Mouse (Mus musculus) embryonic facial prominence, embryonic 15.5 days (tissue): ENCODE results near the gene Bicral. TPM values are rescaled to one million over a fixed set of nuclear protein-coding genes. Genes with fewer than 3 reads are reported as not detected.

Experiments used
- ATAC-seq: fragments of 200-750 bp; cut with Nextera tagmentation; 2 replicates; pipeline ENCODE4 v1.8.0; 2017; ENCODE audit warnings: low read depth, moderate TSS enrichment; ENCODE audit not compliant: insufficient number of reproducible peaks, low FRiP score, low TSS enrichment
- H3K27ac ChIP-seq: fragments of 300-500 bp; sonication (generic); replicated peaks from 2 replicates; pipeline ENCODE4 v1.5.1; 2015; ENCODE audit warnings: mild to moderate bottlenecking, inconsistent platforms
- H3K27me3 ChIP-seq: fragments of 300-500 bp; sonication (generic); 2 replicates; pipeline ENCODE4 v1.6.1; 2015; ENCODE audit warnings: inconsistent platforms
- H3K36me3 ChIP-seq: fragments of 300-500 bp; sonication (generic); 2 replicates; pipeline ENCODE4 v1.6.1; 2015; ENCODE audit warnings: mild to moderate bottlenecking, inconsistent platforms
- H3K4me1 ChIP-seq: fragments of 300-500 bp; sonication (generic); 2 replicates; pipeline ENCODE4 v1.6.1; 2015; ENCODE audit warnings: inconsistent platforms
- H3K4me2 ChIP-seq: fragments of 300-500 bp; sonication (generic); replicated peaks from 2 replicates; pipeline ENCODE4 v1.6.1; 2015; ENCODE audit warnings: mild to moderate bottlenecking, inconsistent platforms
- H3K4me3 ChIP-seq: fragments of 300-500 bp; sonication (generic); replicated peaks from 2 replicates; pipeline ENCODE4 v1.5.1; 2015; ENCODE audit warnings: mild to moderate bottlenecking, inconsistent platforms
- H3K9ac ChIP-seq: fragments of 300-500 bp; sonication (generic); 2 replicates; pipeline ENCODE4 v1.6.1; 2015; ENCODE audit warnings: inconsistent platforms
- H3K9me3 ChIP-seq: fragments of 300-500 bp; sonication (generic); replicated peaks from 2 replicates; pipeline ENCODE4 v1.6.1; 2016; ENCODE audit warnings: inconsistent platforms
- WGBS: fragments of 180-500 bp; shearing (Covaris S2); methylation state at CpG from one replicate; pipeline ENCODE4 v1.1.7; 2015; 5-methylcytosine and 5-hydroxymethylcytosine counted together
- polyA plus RNA-seq: library from polyadenylated mRNA; unstranded; fragments of >200 nt; fragmentation: Nextera tagmentation; extraction: Ambion mirVana; gene quantifications from 2 replicates; pipeline ENCODE4 v1.2.1, GENCODE M21; 2015

Bicral gene
- polyA plus RNA-seq, 1 experiment from 2014 or later, result 4.5 TPM

DNA sequence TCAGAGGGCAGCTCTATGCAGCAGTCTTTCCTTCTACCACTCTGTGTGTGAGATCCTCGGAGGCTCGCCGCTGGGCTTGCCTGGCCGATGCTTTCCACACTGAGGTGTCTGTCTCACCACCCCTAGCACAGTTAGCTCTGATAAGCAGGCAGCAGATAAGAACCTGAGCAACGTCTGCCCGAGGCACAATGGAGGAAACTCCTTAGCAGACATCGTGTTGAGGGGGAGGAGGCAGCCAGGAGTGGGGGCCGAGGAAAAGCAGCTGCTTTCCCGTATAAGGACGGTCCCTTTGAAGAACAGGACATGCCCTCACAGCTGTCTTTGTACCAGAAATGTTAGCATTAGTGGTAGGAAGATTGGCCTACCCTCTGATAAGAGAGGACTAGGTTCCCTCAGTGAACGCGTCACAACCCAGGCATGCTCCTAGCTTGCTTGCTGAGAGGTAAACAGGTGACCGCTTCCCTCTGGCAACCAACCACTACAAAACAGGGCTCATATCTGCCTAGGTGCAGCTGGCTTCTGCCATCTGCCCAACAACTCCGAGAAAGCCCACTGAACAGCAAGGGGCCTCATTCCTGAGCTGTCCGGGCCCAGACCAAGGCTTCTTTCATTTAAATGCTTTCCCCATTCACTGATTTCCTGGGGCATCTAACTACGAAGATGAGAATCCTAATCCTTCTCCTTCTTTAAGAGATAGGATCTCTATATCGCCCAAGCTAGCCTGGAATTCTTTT lies 27.8 kb upstream of the Bicral start:
- Histone ChIP-seq H3K4me2 (no peak overlapping the region), H3K4me3 (no peak overlapping the region), H3K4me1 (peaks cover 18% of the 10 kb centered on the region; the same call in 1 of the 2 replicates), H3K9me3 (no peaks in the 10 kb centered on the region), H3K36me3 (no peaks in the 10 kb centered on the region), H3K27ac (0 out of 2 replicates have a peak overlapping the region, but pooled peaks have one; percentile 4), H3K27me3 (no peaks in the 10 kb centered on the region), H3K9ac (no peak overlapping the region)
- 48% methylated on average over 17 of the region's 17 CpGs for WGBS
- ATAC-seq, result no peak

DNA sequence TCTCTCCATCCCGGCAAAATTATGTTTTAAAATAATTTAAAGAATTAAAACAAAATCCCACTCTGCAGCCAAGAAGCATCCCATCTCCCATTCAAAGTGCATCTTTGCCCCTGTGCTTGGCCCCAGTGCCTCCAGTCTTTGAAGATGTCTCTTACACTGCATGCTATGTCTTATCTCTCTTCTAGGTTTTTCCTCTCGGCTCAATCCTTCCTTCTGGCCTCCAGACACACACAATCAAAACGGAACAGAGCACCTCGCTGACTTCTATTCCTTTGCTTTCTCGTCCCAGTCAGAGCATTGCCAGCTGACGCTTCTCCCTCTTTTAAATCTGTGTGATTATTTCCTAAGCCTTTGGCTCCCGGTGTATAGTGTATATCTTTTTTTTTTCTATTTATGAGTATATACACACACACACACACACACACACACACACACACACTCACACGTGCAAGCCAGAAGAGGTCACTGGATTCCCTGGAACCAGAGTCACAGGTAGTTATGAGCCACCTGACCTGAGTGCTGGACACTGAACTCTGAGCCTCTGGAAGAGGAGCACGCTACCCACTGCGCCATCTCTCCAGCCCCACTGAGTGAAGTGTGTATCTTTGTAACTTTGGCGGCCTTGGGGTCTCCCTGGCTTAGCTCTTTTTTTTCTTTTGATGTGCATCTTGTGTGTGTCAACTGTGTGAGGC lies 27.1 kb upstream of the Bicral start:
- H3K9ac ChIP-seq, result no peak overlapping the region
- no peaks in the 10 kb centered on the region for H3K9me3 ChIP-seq
- H3K4me2 ChIP-seq, result no peak overlapping the region
- ATAC-seq, result no peak
- WGBS, result 75% methylated on average over 11 of the region's 11 CpGs
- H3K4me1 ChIP-seq, result peaks cover 18% of the 10 kb centered on the region; the same call in 1 of the 2 replicates
- no peaks in the 10 kb centered on the region for H3K36me3 ChIP-seq
- H3K4me3 ChIP-seq, result no peak overlapping the region
- H3K27me3 ChIP-seq, result no peaks in the 10 kb centered on the region
- no peak overlapping the region for H3K27ac ChIP-seq

DNA sequence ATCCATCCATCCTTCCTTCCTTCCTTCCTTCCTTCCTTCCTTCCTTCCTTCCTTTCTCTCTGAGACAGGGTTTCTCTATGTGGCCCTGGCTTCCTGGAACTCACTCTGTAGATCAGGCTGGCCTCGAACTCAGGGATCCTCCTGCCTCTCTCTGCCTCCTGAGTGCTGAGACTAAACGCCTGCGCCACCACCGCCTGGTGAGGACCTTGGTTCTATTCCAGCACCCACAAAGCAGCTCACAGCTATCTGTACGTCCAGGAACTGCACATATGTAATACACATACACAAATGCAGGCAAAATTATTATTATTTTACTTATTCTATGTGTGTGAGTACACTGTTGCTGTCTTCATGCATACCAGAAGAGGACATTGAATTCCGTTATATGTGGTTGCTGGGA lies 26.5 kb upstream of the Bicral start:
- 86% methylated on average over 6 of the region's 6 CpGs for WGBS
- Histone ChIP-seq H3K36me3 (no peaks in the 10 kb centered on the region), H3K4me2 (no peak overlapping the region), H3K27me3 (no peaks in the 10 kb centered on the region), H3K9me3 (no peaks in the 10 kb centered on the region), H3K9ac (no peak overlapping the region), H3K4me1 (peaks cover 23% of the 10 kb centered on the region), H3K27ac (no peak overlapping the region), H3K4me3 (no peak overlapping the region)
- ATAC-seq, result no peak

DNA sequence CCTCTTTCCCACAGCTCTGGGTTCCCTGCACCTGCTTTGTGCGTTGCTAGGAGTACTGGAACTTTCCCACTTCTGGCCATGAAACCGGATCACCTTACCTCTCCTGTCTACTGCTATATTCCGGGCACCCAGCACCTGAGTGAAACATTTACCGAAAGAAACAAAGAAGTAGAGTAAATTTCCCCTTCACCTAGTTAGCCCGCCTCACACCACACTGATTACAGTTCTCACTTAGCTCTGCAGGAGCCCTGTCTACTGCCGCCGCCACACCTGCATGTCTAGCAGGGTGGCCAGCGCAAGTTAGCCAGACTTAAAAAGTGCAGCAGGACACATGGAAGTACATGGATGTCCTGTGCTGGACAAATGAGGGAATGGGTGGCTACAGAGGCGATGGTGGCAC lies 24.8 kb upstream of the Bicral start:
- Histone ChIP-seq H3K9ac (no peak overlapping the region), H3K9me3 (no peaks in the 10 kb centered on the region), H3K4me2 (no peak overlapping the region), H3K4me3 (no peak overlapping the region), H3K27ac (no peak overlapping the region), H3K4me1 (peaks cover 18% of the 10 kb centered on the region), H3K27me3 (no peaks in the 10 kb centered on the region), H3K36me3 (no peaks in the 10 kb centered on the region)
- 84% methylated on average over 9 of the region's 9 CpGs for WGBS
- no peak for ATAC-seq

DNA sequence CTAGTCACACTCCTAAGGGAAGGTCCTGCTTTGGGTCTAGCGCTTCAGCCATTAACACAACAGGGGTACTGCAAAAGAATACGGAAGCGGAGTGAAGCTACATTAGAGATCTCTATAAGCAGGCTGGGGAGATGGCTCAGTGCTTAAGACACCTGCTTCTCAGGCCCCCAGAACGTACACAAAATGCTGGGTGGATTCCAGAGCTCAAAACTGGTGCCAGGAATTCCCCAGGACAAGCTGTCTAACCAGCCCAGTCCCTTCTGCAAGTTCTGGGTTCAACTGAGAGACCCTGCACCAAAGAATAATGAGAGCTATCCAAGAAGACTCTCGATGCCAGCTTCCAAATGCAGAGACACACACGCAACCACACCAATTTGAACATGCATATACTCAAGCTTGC lies 23.4 kb upstream of the Bicral start:
- Histone ChIP-seq H3K4me2 (no peak overlapping the region), H3K27me3 (no peaks in the 10 kb centered on the region), H3K4me1 (peaks cover 25% of the 10 kb centered on the region), H3K9me3 (no peaks in the 10 kb centered on the region), H3K9ac (no peak overlapping the region), H3K4me3 (no peak overlapping the region), H3K36me3 (no peaks in the 10 kb centered on the region), H3K27ac (no peak overlapping the region)
- ATAC-seq, result no peak
- WGBS, result 84% methylated on average over 6 of the region's 6 CpGs

DNA sequence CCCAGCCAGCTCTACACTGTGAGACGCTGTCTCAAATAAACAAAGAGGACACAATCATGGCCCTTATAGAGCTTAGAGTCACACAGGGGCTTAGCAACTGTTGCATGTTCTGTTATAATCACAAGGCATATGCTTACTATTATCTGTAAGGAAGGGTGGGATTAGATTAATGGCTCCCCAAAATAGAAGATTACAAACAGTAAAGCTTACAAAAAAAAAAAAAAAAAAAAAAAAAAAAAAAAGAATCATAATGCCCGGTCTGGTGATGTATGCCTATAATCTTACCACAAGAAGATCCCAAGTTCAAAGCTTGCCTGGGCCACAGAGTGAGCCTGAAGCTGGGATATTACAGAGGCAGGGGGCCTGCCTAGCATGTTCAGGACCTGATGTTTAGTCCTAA lies 22.0 kb upstream of the Bicral start:
- H3K4me3 ChIP-seq, result no peak overlapping the region
- no peak for ATAC-seq
- H3K9me3 ChIP-seq, result no peaks in the 10 kb centered on the region
- no peaks in the 10 kb centered on the region for H3K36me3 ChIP-seq
- H3K4me2 ChIP-seq, result no peak overlapping the region
- 62% methylated on average over 2 of the region's 2 CpGs for WGBS
- H3K27me3 ChIP-seq, result no peaks in the 10 kb centered on the region
- H3K4me1 ChIP-seq, result peaks cover 19% of the 10 kb centered on the region
- H3K9ac ChIP-seq, result no peak overlapping the region
- peak overlapping the region; percentile 34; the same call in 1 of the 2 replicates for H3K27ac ChIP-seq

DNA sequence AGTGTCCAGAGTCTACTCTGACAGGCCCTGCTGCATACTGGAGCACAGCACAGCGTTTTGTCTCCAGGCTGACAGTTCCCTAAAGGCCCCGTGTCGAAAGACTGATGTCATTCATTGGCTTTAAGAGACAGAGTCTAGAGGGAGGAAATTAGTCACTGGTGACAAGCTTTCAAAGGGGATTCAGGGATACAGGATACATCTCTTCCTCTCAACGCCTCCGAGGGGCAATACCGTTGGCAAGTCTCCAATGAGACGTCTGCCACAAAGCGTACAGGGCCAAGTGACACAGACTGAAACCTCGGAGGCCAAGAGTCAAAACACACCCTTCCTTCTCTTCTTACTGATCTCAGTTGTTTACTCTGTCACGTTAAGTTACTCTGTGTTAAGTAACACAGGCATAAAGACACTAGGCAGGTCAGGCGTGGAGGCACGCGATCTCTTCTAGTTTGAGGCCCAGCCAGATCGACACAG lies 21.6 kb upstream of the Bicral start:
- Histone ChIP-seq H3K4me2 (no peak overlapping the region), H3K9me3 (no peaks in the 10 kb centered on the region), H3K4me3 (no peak overlapping the region), H3K4me1 (peaks cover 19% of the 10 kb centered on the region), H3K9ac (no peak overlapping the region), H3K27ac (peak overlapping the region; percentile 34), H3K27me3 (no peaks in the 10 kb centered on the region), H3K36me3 (no peaks in the 10 kb centered on the region)
- 27% methylated on average over 14 of the region's 14 CpGs for WGBS
- peak; percentile 29; the same call in 1 of the 2 replicates for ATAC-seq

DNA sequence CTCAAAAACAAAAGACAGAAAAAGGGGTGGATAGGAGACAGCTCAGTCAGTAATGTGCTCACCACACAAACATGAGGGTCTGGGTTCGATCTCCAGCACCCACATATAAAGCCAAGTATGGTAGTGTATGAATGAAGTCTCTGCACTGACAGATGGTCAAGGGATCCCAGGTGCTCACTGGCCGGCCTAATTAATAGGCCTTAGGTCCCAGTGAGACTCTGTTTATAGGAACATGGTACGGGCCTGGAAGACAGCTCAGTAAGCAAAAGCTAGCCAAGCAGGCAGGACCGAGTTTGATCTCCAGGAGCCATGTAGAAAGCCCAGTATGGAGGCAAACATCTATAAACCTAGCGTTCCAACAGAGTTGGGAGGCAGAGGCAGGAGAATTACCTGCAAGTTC lies 18.8 kb upstream of the Bicral start:
- Histone ChIP-seq H3K9me3 (no peaks in the 10 kb centered on the region), H3K27me3 (no peaks in the 10 kb centered on the region)
- WGBS, result 87% methylated on average over 5 of the region's 5 CpGs

DNA sequence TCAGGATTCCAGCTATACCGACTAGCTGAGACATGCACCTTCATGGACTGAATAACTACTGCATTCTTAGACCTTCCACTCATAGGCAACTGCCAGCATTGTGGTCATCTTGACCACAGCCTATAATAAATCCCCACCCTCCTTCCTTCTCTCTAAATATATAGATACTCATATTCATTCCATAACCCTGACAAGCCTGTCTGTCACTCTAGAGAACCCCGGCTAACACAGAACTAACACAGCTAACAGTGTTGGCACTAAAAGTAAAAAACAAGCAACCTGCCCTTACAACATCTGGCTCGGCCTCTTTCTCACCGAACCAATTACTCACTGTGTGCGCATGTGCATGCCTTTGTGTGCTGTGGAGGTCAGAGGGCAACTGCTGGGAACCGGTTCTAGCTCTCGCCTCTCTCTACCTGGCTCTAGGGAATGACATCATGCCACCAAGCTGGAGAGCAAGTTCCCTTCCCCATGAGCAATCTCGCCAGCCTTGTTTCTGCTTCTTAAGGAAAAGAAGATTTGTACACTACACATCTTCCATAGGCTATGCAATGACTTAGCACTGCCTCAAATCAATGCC lies 18.2 kb upstream of the Bicral start:
- WGBS, result 39% methylated on average over 8 of the region's 8 CpGs
- Histone ChIP-seq H3K4me3 (no peak overlapping the region), H3K27ac (peak overlapping the region; percentile 45; the same call in 1 of the 2 replicates), H3K27me3 (no peaks in the 10 kb centered on the region), H3K4me1 (peaks cover 26% of the 10 kb centered on the region), H3K9me3 (no peaks in the 10 kb centered on the region), H3K4me2 (no peak overlapping the region), H3K36me3 (no peaks in the 10 kb centered on the region), H3K9ac (no peak overlapping the region)
- ATAC-seq, result no peak

More for the DNA sequence above, 18.8 kb upstream of the Bicral start:
- no peak overlapping the region for H3K9ac ChIP-seq
- peaks cover 26% of the 10 kb centered on the region for H3K4me1 ChIP-seq
- peak overlapping the region; percentile 45; the same call in 1 of the 2 replicates for H3K27ac ChIP-seq
- H3K36me3 ChIP-seq, result no peaks in the 10 kb centered on the region
- H3K4me2 ChIP-seq, result no peak overlapping the region
- no peak overlapping the region for H3K4me3 ChIP-seq
- ATAC-seq, result no peak

DNA sequence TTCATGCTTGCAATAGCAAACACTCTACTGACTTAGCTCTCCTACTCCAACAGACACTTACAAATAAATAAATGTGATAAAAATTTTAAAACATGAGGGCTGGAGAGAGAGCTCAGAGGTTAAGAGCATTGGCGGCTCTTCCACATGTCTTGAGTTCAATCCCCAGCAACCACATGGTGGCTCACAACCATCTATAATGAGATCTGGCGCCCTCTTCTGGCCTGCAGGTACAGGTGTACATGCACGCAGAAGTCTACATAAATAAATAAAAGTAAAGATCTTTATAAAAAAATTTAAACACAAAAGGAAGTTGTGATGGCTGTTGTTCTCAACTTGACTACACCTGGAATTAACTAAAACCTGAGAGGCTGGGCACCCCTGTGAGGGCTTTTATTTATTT lies 17.3 kb upstream of the Bicral start:
- ATAC-seq, result no peak
- H3K27ac ChIP-seq, result no peak overlapping the region
- no peak overlapping the region for H3K4me2 ChIP-seq
- H3K4me3 ChIP-seq, result no peak overlapping the region
- H3K4me1 ChIP-seq, result peaks cover 26% of the 10 kb centered on the region
- no peaks in the 10 kb centered on the region for H3K9me3 ChIP-seq
- no peaks in the 10 kb centered on the region for H3K36me3 ChIP-seq
- 74% methylated on average over 3 of the region's 3 CpGs for whole genome bisulfite sequencing
- H3K27me3 ChIP-seq, result no peaks in the 10 kb centered on the region
- no peak overlapping the region for H3K9ac ChIP-seq

DNA sequence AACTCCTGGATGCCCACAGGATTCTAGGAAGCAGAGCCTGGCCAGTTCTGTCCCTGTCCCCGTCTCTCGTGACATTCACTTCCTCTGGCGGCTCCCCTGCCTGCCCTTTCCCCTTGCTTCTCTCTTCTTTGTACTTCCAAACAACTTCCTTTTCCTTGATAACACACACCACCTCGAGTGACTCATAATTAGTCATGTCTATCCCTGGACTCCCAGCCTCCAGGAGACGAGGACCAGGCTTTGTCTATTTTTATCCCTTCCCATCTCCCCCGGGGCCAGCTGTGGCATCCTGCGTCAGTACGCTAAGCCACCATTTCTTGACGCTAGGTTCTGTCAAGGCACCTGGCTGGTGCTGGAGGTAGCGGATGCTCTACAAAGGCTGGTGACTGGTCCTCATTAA lies 15.9 kb upstream of the Bicral start:
- 0 out of 2 replicates have a peak, but pooled peaks have one; percentile 39 for ATAC-seq
- 27% methylated on average over 10 of the region's 10 CpGs for WGBS
- no peak overlapping the region for H3K4me2 ChIP-seq

More for the DNA sequence above, 15.9 kb upstream of the Bicral start:
- H3K27ac ChIP-seq, result no peak overlapping the region
- no peak overlapping the region for H3K9ac ChIP-seq
- H3K9me3 ChIP-seq, result no peaks in the 10 kb centered on the region
- no peaks in the 10 kb centered on the region for H3K36me3 ChIP-seq
- H3K27me3 ChIP-seq, result no peaks in the 10 kb centered on the region
- no peak overlapping the region for H3K4me3 ChIP-seq
- H3K4me1 ChIP-seq, result peaks cover 18% of the 10 kb centered on the region
